In genomic region chr15:79847100-79847499, GRCm38 (mm10) we compare ENCODE assay signal across 9 mouse cellular contexts. TPM values are rescaled to one million over a fixed set of nuclear protein-coding genes. Genes with fewer than 3 reads are reported as not detected.
DNase-seq lines count a peak whose midpoint lies in the region; ATAC-seq lines count a peak whose summit lies in the region.
"Had no signal": no experiment of that assay in that cellular context is flagged by ENCODE, and none has a peak within 500 bp of the region (broad histone marks: within the 10 kb centered on the region; RNA-seq: fewer than 3 reads in every experiment).

No protein-coding gene starts in this region.

- H3K36me3 ChIP-seq in limb, embryonic 13.5 days = no peaks in the 10 kb centered on the region

- no peaks in the 10 kb centered on the region for H3K27me3 ChIP-seq in limb, embryonic 13.5 days

- H3K9me3 ChIP-seq in limb, embryonic 13.5 days = no peaks in the 10 kb centered on the region

- peak overlapping the region; percentile 52; the same call in 1 of the 2 replicates for H3K27ac ChIP-seq in limb, embryonic 13.5 days

- ATAC-seq in limb, embryonic 13.5 days (ENCODE audit: low FRiP score, low read depth) = peak; percentile 64; the same call in 1 of the 2 replicates
- ATAC-seq in megakaryocyte-erythroid progenitor cell, adult 5-6 weeks (replicated peaks; ENCODE audit: low FRiP score, low TSS enrichment, poor library complexity, severe bottlenecking) = no peak

- H3K4me1 ChIP-seq in limb, embryonic 13.5 days = peaks cover 15% of the 10 kb centered on the region

- no peak overlapping the region for H3K4me2 ChIP-seq in limb, embryonic 13.5 days (replicated peaks)

- no peak overlapping the region for H3K9ac ChIP-seq in limb, embryonic 13.5 days

- 21% methylated on average over 5 of the region's 5 CpGs for WGBS in limb, embryonic 13.5 days

- DNase-seq in layer of hippocampus, postnatal 10 days (ENCODE audit: low spot score in 2 of 2) = peak; percentile 25 to 32
- DNase-seq in layer of hippocampus, postnatal 25 days (ENCODE audit: extremely low spot score in 1 of 2, low spot score in 1 of 2) = no peak
- DNase-seq in NIH3T3 (ENCODE audit: low read depth) = peak; percentile 86
- peak; percentile 45 to 60 for DNase-seq in gastrocnemius, adult 8-10 months (ENCODE audit: low spot score in 2 of 2)
- DNase-seq in adrenal gland, adult 18-20 months (ENCODE audit: low spot score in 2 of 2) = no peak
- DNase-seq in cerebellum, adult 8-10 months = no peak

- H3K4me3 ChIP-seq in limb, embryonic 13.5 days = no peak overlapping the region

RNA-seq across cellular contexts. Expression of gene Cbx6, which starts 12.6 kb away (rescaled TPM):
- 100 to 1,000 TPM; 252 to 277 TPM for total RNA-seq in layer of hippocampus, postnatal 10 days (2021)
- total RNA-seq in layer of hippocampus, postnatal 25 days (2021) = 100 to 1,000 TPM; 397 to 421 TPM
- total RNA-seq in gastrocnemius, adult 8-10 months (2022) = 1 to 10 TPM; 6.1 to 8.5 (median 7.9) TPM
- polyA plus RNA-seq in limb, embryonic 13.5 days (2015; fragmentation: Nextera tagmentation; extraction: Ambion mirVana) = 45.4 and 54.5 TPM in 2 replicates
- 10 to 100 TPM; 41.0 to 43.1 TPM for total RNA-seq in adrenal gland, adult 18-20 months (2021)
- total RNA-seq in megakaryocyte-erythroid progenitor cell, adult 5-6 weeks (2014; fragmentation: Nextera tagmentation) = 25.1 and 25.6 TPM in 2 replicates
- 14.4 and 36.7 TPM in 2 replicates for total RNA-seq in megakaryocyte-erythroid progenitor cell, adult 5-6 weeks (2017)

RNA-seq across cellular contexts. Expression of gene Npcd, which starts 13.1 kb away (rescaled TPM):
- 10 to 100 TPM; 12.5 to 13.3 TPM for total RNA-seq in layer of hippocampus, postnatal 10 days (2021)
- total RNA-seq in layer of hippocampus, postnatal 25 days (2021) = 10 to 100 TPM; 16.8 to 30.2 TPM
- total RNA-seq in gastrocnemius, adult 8-10 months (2022) = under 1 TPM in 2 of 4 experiments, not detected in 2; 0.32 to 0.47 TPM
- polyA plus RNA-seq in limb, embryonic 13.5 days (2015; fragmentation: Nextera tagmentation; extraction: Ambion mirVana) = 0.46 and 0.60 TPM in 2 replicates
- under 1 TPM; 0.32 to 0.89 TPM for total RNA-seq in adrenal gland, adult 18-20 months (2021)
- not detected in 2 replicates for total RNA-seq in megakaryocyte-erythroid progenitor cell, adult 5-6 weeks (2014; fragmentation: Nextera tagmentation)
- total RNA-seq in megakaryocyte-erythroid progenitor cell, adult 5-6 weeks (2017) = not detected in 2 replicates
- polyA plus RNA-seq: testis, adult 2 months had no signal

RNA-seq across cellular contexts. Expression of gene Nptxr, which starts 42.5 kb away (rescaled TPM):
- total RNA-seq in layer of hippocampus, postnatal 10 days (2021) = 100 to 1,000 TPM; 648 to 749 TPM
- total RNA-seq in layer of hippocampus, postnatal 25 days (2021) = 100 to 1,000 TPM; 773 to 802 TPM
- total RNA-seq in gastrocnemius, adult 8-10 months (2022) = under 1 TPM; 0.39 to 0.99 (median 0.64) TPM
- 2.7 and 2.9 TPM in 2 replicates for polyA plus RNA-seq in limb, embryonic 13.5 days (2015; fragmentation: Nextera tagmentation; extraction: Ambion mirVana)
- total RNA-seq in adrenal gland, adult 18-20 months (2021) = 1 to 10 TPM; 5.1 to 5.5 TPM
- 1.2 TPM in 1 of 2 replicates, not detected in the other for total RNA-seq in megakaryocyte-erythroid progenitor cell, adult 5-6 weeks (2014; fragmentation: Nextera tagmentation)
- total RNA-seq in megakaryocyte-erythroid progenitor cell, adult 5-6 weeks (2017) = not detected in 2 replicates

RNA-seq across cellular contexts. Expression of gene Apobec3, which starts 44.4 kb away (rescaled TPM):
- total RNA-seq in layer of hippocampus, postnatal 10 days (2021) = 1 to 10 TPM; 6.9 to 7.0 TPM
- 1 to 10 TPM; 3.7 to 5.0 TPM for total RNA-seq in layer of hippocampus, postnatal 25 days (2021)
- 1 to 10 TPM; 1.4 to 2.4 (median 2.0) TPM for total RNA-seq in gastrocnemius, adult 8-10 months (2022)
- 13.5 and 14.1 TPM in 2 replicates for polyA plus RNA-seq in limb, embryonic 13.5 days (2015; fragmentation: Nextera tagmentation; extraction: Ambion mirVana)
- 10 to 100 TPM; 12.8 to 13.0 TPM for total RNA-seq in adrenal gland, adult 18-20 months (2021)
- total RNA-seq in megakaryocyte-erythroid progenitor cell, adult 5-6 weeks (2014; fragmentation: Nextera tagmentation) = 243 and 293 TPM in 2 replicates
- 135 and 175 TPM in 2 replicates for total RNA-seq in megakaryocyte-erythroid progenitor cell, adult 5-6 weeks (2017)

Comparison
In these comparisons a context has a peak if more than half of its experiments do, and no peak if none do; other contexts are left out.
1. DNase-seq: peak in layer of hippocampus, postnatal 10 days (2 of 2), NIH3T3 (single experiment) and gastrocnemius, adult 8-10 months (2 of 2); none in layer of hippocampus, postnatal 25 days (0 of 2), adrenal gland, adult 18-20 months (0 of 2) and cerebellum, adult 8-10 months (single experiment).
2. RNA of gene Cbx6, which starts 12.6 kb away (total RNA-seq): 397 to 421 TPM in layer of hippocampus, postnatal 25 days and 252 to 277 TPM in layer of hippocampus, postnatal 10 days; 41.0 to 43.1 TPM in adrenal gland, adult 18-20 months, 14.4 to 36.7 TPM in megakaryocyte-erythroid progenitor cell, adult 5-6 weeks and 6.1 to 8.5 TPM in gastrocnemius, adult 8-10 months; every median in the first group is over 4 times any median in the second.
3. RNA of gene Npcd, which starts 13.1 kb away (total RNA-seq): 16.8 to 30.2 TPM in layer of hippocampus, postnatal 25 days and 12.5 to 13.3 TPM in layer of hippocampus, postnatal 10 days; 0.32 to 0.89 TPM in adrenal gland, adult 18-20 months, 0.32 to 0.47 TPM in gastrocnemius, adult 8-10 months and not detected in megakaryocyte-erythroid progenitor cell, adult 5-6 weeks; every median in the first group is over 4 times any median in the second.
4. RNA of gene Nptxr, which starts 42.5 kb away (total RNA-seq): 773 to 802 TPM in layer of hippocampus, postnatal 25 days and 648 to 749 TPM in layer of hippocampus, postnatal 10 days; 5.1 to 5.5 TPM in adrenal gland, adult 18-20 months, 0.39 to 0.99 TPM in gastrocnemius, adult 8-10 months and 1.2 TPM in megakaryocyte-erythroid progenitor cell, adult 5-6 weeks; every median in the first group is over 10 times any median in the second.